Mouse (Mus musculus): ENCODE data around the gene Trim38. TPM values are rescaled to one million over a fixed set of nuclear protein-coding genes. Genes with fewer than 3 reads are reported as not detected.

Gene Trim38
- polyA plus RNA-seq, 1 experiment from 2014 or later, result not detected

- H3K9ac ChIP-seq, result no peak overlapping the region
- 56% methylated on average over 5 of the region's 5 CpGs for WGBS
- H3K9me3 ChIP-seq, result no peaks in the 10 kb centered on the region
- H3K4me3 ChIP-seq, result no peak overlapping the region
- H3K27me3 ChIP-seq (replicated peaks), result no peaks in the 10 kb centered on the region
- H3K36me3 ChIP-seq, result no peaks in the 10 kb centered on the region
- ATAC-seq (ENCODE audit: low FRiP score, low read depth), result no peak
- no peak overlapping the region for H3K4me2 ChIP-seq (replicated peaks)
- no peak overlapping the region for H3K27ac ChIP-seq
- H3K4me1 ChIP-seq, result peaks cover 12% of the 10 kb centered on the region
Measured at GRCm38 (mm10) chr13:23768834-23769397, 797 bp upstream of the Trim38 start.

- Histone ChIP-seq H3K4me1 (peaks cover 6% of the 10 kb centered on the region), H3K9me3 (no peaks in the 10 kb centered on the region), H3K9ac (no peak overlapping the region), H3K4me3 (no peak overlapping the region), H3K27me3 (replicated peaks) (no peaks in the 10 kb centered on the region), H3K36me3 (no peaks in the 10 kb centered on the region), H3K27ac (no peak overlapping the region), H3K4me2 (replicated peaks) (peak overlapping the region; percentile 41)
- 32% methylated on average over 21 of the region's 21 CpGs for WGBS
- ATAC-seq (ENCODE audit: low FRiP score, low read depth), result peak; percentile 90
Measured at GRCm38 (mm10) chr13:23772561-23773313, 3.0 kb downstream of the Trim38 start.

- no peak overlapping the region for H3K9ac ChIP-seq
- no peaks in the 10 kb centered on the region for H3K36me3 ChIP-seq
- H3K4me3 ChIP-seq, result no peak overlapping the region
- H3K27me3 ChIP-seq (replicated peaks), result no peaks in the 10 kb centered on the region
- no peak overlapping the region for H3K4me2 ChIP-seq (replicated peaks)
- no peaks in the 10 kb centered on the region for H3K4me1 ChIP-seq
- H3K9me3 ChIP-seq, result no peaks in the 10 kb centered on the region
- 92% methylated on average over 7 of the region's 7 CpGs for WGBS
- ATAC-seq (ENCODE audit: low FRiP score, low read depth), result no peak
- H3K27ac ChIP-seq, result no peak overlapping the region
Measured at GRCm38 (mm10) chr13:23778339-23778738, 8.6 kb downstream of the Trim38 start.

- no peaks in the 10 kb centered on the region for H3K36me3 ChIP-seq
- H3K9me3 ChIP-seq, result no peaks in the 10 kb centered on the region
- 86% methylated on average over 4 of the region's 4 CpGs for WGBS
- no peak overlapping the region for H3K27ac ChIP-seq
- H3K4me3 ChIP-seq, result no peak overlapping the region
- no peak overlapping the region for H3K4me2 ChIP-seq (replicated peaks)
- H3K27me3 ChIP-seq (replicated peaks), result no peaks in the 10 kb centered on the region
- no peaks in the 10 kb centered on the region for H3K4me1 ChIP-seq
- ATAC-seq (ENCODE audit: low FRiP score, low read depth), result no peak
- H3K9ac ChIP-seq, result no peak overlapping the region
Measured at GRCm38 (mm10) chr13:23779025-23779424, 9.3 kb downstream of the Trim38 start.

GRCm38 (mm10) chr13:23792520-23792919, 22.8 kb downstream of the Trim38 start:
- H3K9me3 ChIP-seq, result no peaks in the 10 kb centered on the region
- peak; percentile 58; the same call in 1 of the 2 replicates for ATAC-seq (ENCODE audit: low FRiP score, low read depth)
- H3K9ac ChIP-seq, result no peak overlapping the region
- H3K4me2 ChIP-seq (replicated peaks), result no peak overlapping the region
- no peak overlapping the region for H3K4me3 ChIP-seq
- H3K27me3 ChIP-seq (replicated peaks), result no peaks in the 10 kb centered on the region
- no peaks in the 10 kb centered on the region for H3K4me1 ChIP-seq
- 48% methylated on average over 2 of the region's 2 CpGs for WGBS
- no peak overlapping the region for H3K27ac ChIP-seq
- no peaks in the 10 kb centered on the region for H3K36me3 ChIP-seq

GRCm38 (mm10) chr13:23799405-23799804, 29.7 kb downstream of the Trim38 start:
- Histone ChIP-seq H3K27ac (no peak overlapping the region), H3K4me3 (no peak overlapping the region), H3K36me3 (no peaks in the 10 kb centered on the region), H3K9me3 (no peaks in the 10 kb centered on the region), H3K27me3 (replicated peaks) (no peaks in the 10 kb centered on the region), H3K9ac (no peak overlapping the region), H3K4me2 (replicated peaks) (no peak overlapping the region), H3K4me1 (no peaks in the 10 kb centered on the region)
- WGBS, result 83% methylated on average over 5 of the region's 5 CpGs
- no peak for ATAC-seq (ENCODE audit: low FRiP score, low read depth)

- H3K9me3 ChIP-seq, result no peaks in the 10 kb centered on the region
- H3K27me3 ChIP-seq (replicated peaks), result no peaks in the 10 kb centered on the region
- no peak overlapping the region for H3K4me3 ChIP-seq
- H3K9ac ChIP-seq, result no peak overlapping the region
- 79% methylated on average over 2 of the region's 2 CpGs for WGBS
- H3K36me3 ChIP-seq, result no peaks in the 10 kb centered on the region
- no peak overlapping the region for H3K27ac ChIP-seq
- no peak for ATAC-seq (ENCODE audit: low FRiP score, low read depth)
- no peak overlapping the region for H3K4me2 ChIP-seq (replicated peaks)
- H3K4me1 ChIP-seq, result no peaks in the 10 kb centered on the region
Measured at GRCm38 (mm10) chr13:23804532-23804931, 34.8 kb downstream of the Trim38 start.

- ATAC-seq (ENCODE audit: low FRiP score, low read depth), result no peak
- 89% methylated on average over 15 of the region's 15 CpGs for WGBS
Measured at GRCm38 (mm10) chr13:23806422-23807052, 36.8 kb downstream of the Trim38 start, which contains the start of gene Slc17a2. TSS of gene Slc17a2 (plus strand) at chr13:23806993.

GRCm38 (mm10) chr13:23816148-23816547, 46.4 kb downstream of the Trim38 start:
- no peak overlapping the region for H3K27ac ChIP-seq
- no peak overlapping the region for H3K9ac ChIP-seq
- H3K9me3 ChIP-seq, result no peaks in the 10 kb centered on the region
- no peaks in the 10 kb centered on the region for H3K4me1 ChIP-seq
- H3K36me3 ChIP-seq, result no peaks in the 10 kb centered on the region
- no peaks in the 10 kb centered on the region for H3K27me3 ChIP-seq (replicated peaks)
- no peak overlapping the region for H3K4me2 ChIP-seq (replicated peaks)
- no peak for ATAC-seq (ENCODE audit: low FRiP score, low read depth)
- 81% methylated on average over 2 of the region's 2 CpGs for WGBS
- no peak overlapping the region for H3K4me3 ChIP-seq

More at GRCm38 (mm10) chr13:23806422-23807052, 36.8 kb downstream of the Trim38 start, which contains the start of gene Slc17a2:
- H3K9me3 ChIP-seq, result no peaks in the 10 kb centered on the region
- H3K4me2 ChIP-seq (replicated peaks), result no peak within 1 kb of the TSS
- H3K27ac ChIP-seq, result no peak within 1 kb of the TSS
- H3K4me1 ChIP-seq, result no peaks in the 10 kb centered on the region
- no peak within 1 kb of the TSS for H3K4me3 ChIP-seq
- no peaks in the 10 kb centered on the region for H3K36me3 ChIP-seq
- H3K27me3 ChIP-seq (replicated peaks), result no peaks in the 10 kb centered on the region
- H3K9ac ChIP-seq, result no peak within 1 kb of the TSS

GRCm38 (mm10) chr13:23820179-23820940, 50.6 kb downstream of the Trim38 start:
- WGBS, result 78% methylated on average over 4 of the region's 4 CpGs
- no peak overlapping the region for H3K4me2 ChIP-seq (replicated peaks)
- H3K27ac ChIP-seq, result no peak overlapping the region
- no peak for ATAC-seq (ENCODE audit: low FRiP score, low read depth)
- no peaks in the 10 kb centered on the region for H3K36me3 ChIP-seq
- H3K9me3 ChIP-seq, result no peaks in the 10 kb centered on the region
- H3K27me3 ChIP-seq (replicated peaks), result no peaks in the 10 kb centered on the region
- H3K4me1 ChIP-seq, result no peaks in the 10 kb centered on the region
- H3K9ac ChIP-seq, result no peak overlapping the region
- H3K4me3 ChIP-seq, result no peak overlapping the region

GRCm38 (mm10) chr13:23822213-23822612, 52.5 kb downstream of the Trim38 start:
- Histone ChIP-seq H3K4me3 (no peak overlapping the region), H3K4me1 (no peaks in the 10 kb centered on the region), H3K27me3 (replicated peaks) (no peaks in the 10 kb centered on the region), H3K9ac (no peak overlapping the region), H3K4me2 (replicated peaks) (no peak overlapping the region), H3K9me3 (no peaks in the 10 kb centered on the region), H3K36me3 (no peaks in the 10 kb centered on the region), H3K27ac (no peak overlapping the region)
- ATAC-seq (ENCODE audit: low FRiP score, low read depth), result no peak
- WGBS, result 90% methylated on average over 3 of the region's 3 CpGs

GRCm38 (mm10) chr13:23826606-23827005, 56.9 kb downstream of the Trim38 start:
- Histone ChIP-seq H3K4me3 (no peak overlapping the region), H3K27ac (no peak overlapping the region), H3K4me1 (no peaks in the 10 kb centered on the region), H3K9ac (no peak overlapping the region), H3K4me2 (replicated peaks) (no peak overlapping the region), H3K9me3 (no peaks in the 10 kb centered on the region), H3K36me3 (no peaks in the 10 kb centered on the region), H3K27me3 (replicated peaks) (no peaks in the 10 kb centered on the region)
- 78% methylated on average over 3 of the region's 3 CpGs for WGBS
- ATAC-seq (ENCODE audit: low FRiP score, low read depth), result no peak

Measured in neural tube, embryonic 12.5 days (tissue).